Mouse (Mus musculus): Measurements from ENCODE around the gene Fxyd4. TPM values are rescaled to one million over a fixed set of nuclear protein-coding genes. Genes with fewer than 3 reads are reported as not detected.

Fxyd4 gene
- 6.1 and 6.6 TPM in 2 replicates for polyA plus RNA-seq (2015; fragmentation: Nextera tagmentation; extraction: Ambion mirVana)

- Histone ChIP-seq H3K27ac (ENCODE audit: low read length) (peak within 1 kb of the TSS; percentile 62), H3K9me3 (ENCODE audit: control insufficient read depth, low read length) (no peaks in the 10 kb centered on the region), H3K27me3 (ENCODE audit: control insufficient read depth, insufficient read depth, low read depth, low read length) (no peaks in the 10 kb centered on the region), H3K9ac (ENCODE audit: low read length) (no peak within 1 kb of the TSS), H3K4me1 (replicated peaks; ENCODE audit: control insufficient read depth, insufficient read depth, low read length) (no peaks in the 10 kb centered on the region), H3K36me3 (ENCODE audit: control insufficient read depth, insufficient read depth, low read length) (no peaks in the 10 kb centered on the region), H3K4me3 (ENCODE audit: low read length) (no peak within 1 kb of the TSS), H3K4me2 (ENCODE audit: low read depth, low read length) (no peak within 1 kb of the TSS)
- peak; percentile 95 for ATAC-seq (ENCODE audit: low read depth)
- 51% methylated on average over 10 of the region's 10 CpGs for WGBS
These were observed at the start of gene Fxyd4 for GRCm38 (mm10) chr6:117937222-117937932. TSS of gene Fxyd4 (minus strand) at chr6:117937692.

GRCm38 (mm10) chr6:117987173-117987572 lies 49.7 kb upstream of the Fxyd4 start:
- no peaks in the 10 kb centered on the region for H3K4me1 ChIP-seq (replicated peaks; ENCODE audit: control insufficient read depth, insufficient read depth, low read length)
- H3K4me3 ChIP-seq (ENCODE audit: low read length): no peak overlapping the region
- no peaks in the 10 kb centered on the region for H3K36me3 ChIP-seq (ENCODE audit: control insufficient read depth, insufficient read depth, low read length)
- no peak overlapping the region for H3K4me2 ChIP-seq (ENCODE audit: low read depth, low read length)
- H3K27me3 ChIP-seq (ENCODE audit: control insufficient read depth, insufficient read depth, low read depth, low read length): no peaks in the 10 kb centered on the region
- H3K9ac ChIP-seq (ENCODE audit: low read length): no peak overlapping the region
- 53% methylated on average over 5 of the region's 5 CpGs for WGBS
- H3K27ac ChIP-seq (ENCODE audit: low read length): no peak overlapping the region
- ATAC-seq (ENCODE audit: low read depth): no peak
- H3K9me3 ChIP-seq (ENCODE audit: control insufficient read depth, low read length): no peaks in the 10 kb centered on the region

GRCm38 (mm10) chr6:117966729-117967128 lies 29.2 kb upstream of the Fxyd4 start:
- no peak overlapping the region for H3K4me2 ChIP-seq (ENCODE audit: low read depth, low read length)
- no peak overlapping the region for H3K27ac ChIP-seq (ENCODE audit: low read length)
- H3K27me3 ChIP-seq (ENCODE audit: control insufficient read depth, insufficient read depth, low read depth, low read length): no peaks in the 10 kb centered on the region
- no peaks in the 10 kb centered on the region for H3K4me1 ChIP-seq (replicated peaks; ENCODE audit: control insufficient read depth, insufficient read depth, low read length)
- ATAC-seq (ENCODE audit: low read depth): no peak
- H3K4me3 ChIP-seq (ENCODE audit: low read length): no peak overlapping the region
- H3K36me3 ChIP-seq (ENCODE audit: control insufficient read depth, insufficient read depth, low read length): no peaks in the 10 kb centered on the region
- H3K9ac ChIP-seq (ENCODE audit: low read length): no peak overlapping the region
- no peaks in the 10 kb centered on the region for H3K9me3 ChIP-seq (ENCODE audit: control insufficient read depth, low read length)
- WGBS: 31% methylated on average over 9 of the region's 9 CpGs

GRCm38 (mm10) chr6:117963201-117963600 lies 25.7 kb upstream of the Fxyd4 start:
- 78% methylated on average over 3 of the region's 3 CpGs for WGBS
- Histone ChIP-seq H3K4me2 (ENCODE audit: low read depth, low read length) (no peak overlapping the region), H3K27me3 (ENCODE audit: control insufficient read depth, insufficient read depth, low read depth, low read length) (no peaks in the 10 kb centered on the region), H3K9ac (ENCODE audit: low read length) (no peak overlapping the region), H3K27ac (ENCODE audit: low read length) (no peak overlapping the region), H3K4me1 (replicated peaks; ENCODE audit: control insufficient read depth, insufficient read depth, low read length) (no peaks in the 10 kb centered on the region), H3K9me3 (ENCODE audit: control insufficient read depth, low read length) (no peaks in the 10 kb centered on the region), H3K36me3 (ENCODE audit: control insufficient read depth, insufficient read depth, low read length) (no peaks in the 10 kb centered on the region), H3K4me3 (ENCODE audit: low read length) (no peak overlapping the region)
- no peak for ATAC-seq (ENCODE audit: low read depth)

GRCm38 (mm10) chr6:117956851-117957501 lies 19.5 kb upstream of the Fxyd4 start:
- H3K9ac ChIP-seq (ENCODE audit: low read length): no peak overlapping the region
- H3K9me3 ChIP-seq (ENCODE audit: control insufficient read depth, low read length): no peaks in the 10 kb centered on the region
- H3K27me3 ChIP-seq (ENCODE audit: control insufficient read depth, insufficient read depth, low read depth, low read length): no peaks in the 10 kb centered on the region
- no peaks in the 10 kb centered on the region for H3K4me1 ChIP-seq (replicated peaks; ENCODE audit: control insufficient read depth, insufficient read depth, low read length)
- 25% methylated on average over 14 of the region's 14 CpGs for WGBS
- 0 out of 2 replicates have a peak, but pooled peaks have one; percentile 26 for ATAC-seq (ENCODE audit: low read depth)
- H3K4me3 ChIP-seq (ENCODE audit: low read length): no peak overlapping the region
- no peaks in the 10 kb centered on the region for H3K36me3 ChIP-seq (ENCODE audit: control insufficient read depth, insufficient read depth, low read length)
- no peak overlapping the region for H3K27ac ChIP-seq (ENCODE audit: low read length)
- H3K4me2 ChIP-seq (ENCODE audit: low read depth, low read length): no peak overlapping the region

GRCm38 (mm10) chr6:117956161-117956560 lies 18.7 kb upstream of the Fxyd4 start:
- no peak for ATAC-seq (ENCODE audit: low read depth)
- Histone ChIP-seq H3K27ac (ENCODE audit: low read length) (no peak overlapping the region), H3K4me3 (ENCODE audit: low read length) (no peak overlapping the region), H3K4me2 (ENCODE audit: low read depth, low read length) (no peak overlapping the region), H3K27me3 (ENCODE audit: control insufficient read depth, insufficient read depth, low read depth, low read length) (no peaks in the 10 kb centered on the region), H3K9me3 (ENCODE audit: control insufficient read depth, low read length) (no peaks in the 10 kb centered on the region), H3K4me1 (replicated peaks; ENCODE audit: control insufficient read depth, insufficient read depth, low read length) (no peaks in the 10 kb centered on the region), H3K9ac (ENCODE audit: low read length) (no peak overlapping the region), H3K36me3 (ENCODE audit: control insufficient read depth, insufficient read depth, low read length) (no peaks in the 10 kb centered on the region)
- 49% methylated on average over 6 of the region's 6 CpGs for WGBS

GRCm38 (mm10) chr6:117952330-117952729 lies 14.8 kb upstream of the Fxyd4 start:
- H3K27ac ChIP-seq (ENCODE audit: low read length): no peak overlapping the region
- no peak overlapping the region for H3K4me3 ChIP-seq (ENCODE audit: low read length)
- H3K27me3 ChIP-seq (ENCODE audit: control insufficient read depth, insufficient read depth, low read depth, low read length): no peaks in the 10 kb centered on the region
- no peak overlapping the region for H3K4me2 ChIP-seq (ENCODE audit: low read depth, low read length)
- ATAC-seq (ENCODE audit: low read depth): no peak
- no peaks in the 10 kb centered on the region for H3K4me1 ChIP-seq (replicated peaks; ENCODE audit: control insufficient read depth, insufficient read depth, low read length)
- WGBS: 89% methylated on average over 4 of the region's 4 CpGs
- no peaks in the 10 kb centered on the region for H3K9me3 ChIP-seq (ENCODE audit: control insufficient read depth, low read length)
- no peaks in the 10 kb centered on the region for H3K36me3 ChIP-seq (ENCODE audit: control insufficient read depth, insufficient read depth, low read length)
- no peak overlapping the region for H3K9ac ChIP-seq (ENCODE audit: low read length)

GRCm38 (mm10) chr6:117943899-117944298 lies 6.4 kb upstream of the Fxyd4 start:
- no peaks in the 10 kb centered on the region for H3K36me3 ChIP-seq (ENCODE audit: control insufficient read depth, insufficient read depth, low read length)
- no peaks in the 10 kb centered on the region for H3K4me1 ChIP-seq (replicated peaks; ENCODE audit: control insufficient read depth, insufficient read depth, low read length)
- H3K27me3 ChIP-seq (ENCODE audit: control insufficient read depth, insufficient read depth, low read depth, low read length): no peaks in the 10 kb centered on the region
- H3K4me3 ChIP-seq (ENCODE audit: low read length): no peak overlapping the region
- no peak overlapping the region for H3K27ac ChIP-seq (ENCODE audit: low read length)
- whole genome bisulfite sequencing: 85% methylated on average over 2 of the region's 2 CpGs
- H3K9me3 ChIP-seq (ENCODE audit: control insufficient read depth, low read length): no peaks in the 10 kb centered on the region
- ATAC-seq (ENCODE audit: low read depth): no peak
- H3K4me2 ChIP-seq (ENCODE audit: low read depth, low read length): no peak overlapping the region
- no peak overlapping the region for H3K9ac ChIP-seq (ENCODE audit: low read length)

- Histone ChIP-seq H3K9me3 (ENCODE audit: control insufficient read depth, low read length) (no peaks in the 10 kb centered on the region), H3K4me1 (replicated peaks; ENCODE audit: control insufficient read depth, insufficient read depth, low read length) (no peaks in the 10 kb centered on the region), H3K9ac (ENCODE audit: low read length) (no peak overlapping the region), H3K27ac (ENCODE audit: low read length) (no peak overlapping the region), H3K4me2 (ENCODE audit: low read depth, low read length) (no peak overlapping the region), H3K36me3 (ENCODE audit: control insufficient read depth, insufficient read depth, low read length) (no peaks in the 10 kb centered on the region), H3K4me3 (ENCODE audit: low read length) (no peak overlapping the region), H3K27me3 (ENCODE audit: control insufficient read depth, insufficient read depth, low read depth, low read length) (no peaks in the 10 kb centered on the region)
- ATAC-seq (ENCODE audit: low read depth): no peak
- 70% methylated on average over 10 of the region's 10 CpGs for WGBS
These were observed 5.3 kb upstream of the Fxyd4 start for GRCm38 (mm10) chr6:117942769-117943168.
